Mouse (Mus musculus) bone marrow, adult 2 months (tissue): ENCODE results near the gene Atf5.

Experiments
- CTCF ChIP-seq: fragments of 200-500 bp; IDR thresholded peaks from 2 replicates; pipeline ENCODE4 v1.5.1; 2011; ENCODE audit warnings: low read length, control low read depth; ENCODE audit not compliant: control insufficient read depth, insufficient read depth
- POLR2A ChIP-seq: fragments of 200-500 bp; IDR thresholded peaks from 2 replicates; pipeline ENCODE4 v1.6.1; 2011; ENCODE audit warnings: low read depth, mild to moderate bottlenecking, control low read depth, low read length, borderline replicate concordance; ENCODE audit not compliant: control insufficient read depth

DNA sequence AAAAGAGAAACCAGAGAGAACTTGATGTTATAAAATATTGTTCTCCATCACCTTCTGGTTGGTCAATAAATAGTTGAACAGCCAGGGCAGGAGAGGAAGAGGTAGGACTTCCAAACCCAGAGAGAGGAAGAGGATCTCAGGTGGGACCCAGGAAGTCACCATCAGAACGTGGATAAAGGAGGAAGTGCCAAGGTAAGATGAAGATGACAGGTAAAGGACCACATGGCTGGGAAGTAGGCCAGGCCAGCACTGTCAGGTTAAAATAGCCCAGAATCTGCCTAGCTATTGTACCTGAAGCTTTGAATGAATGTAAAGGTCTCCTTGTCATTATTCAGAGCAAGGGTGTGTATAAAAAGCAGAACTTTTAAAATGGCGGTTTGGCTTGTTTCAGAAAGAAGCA is 7.5 kb downstream of the Atf5 start:
- no peak for TF ChIP-seq POLR2A
- TF ChIP-seq CTCF: no peak
